Mouse (Mus musculus) gonadal fat pad, adult 2 months (tissue): Measurements from ENCODE around the gene Olfr791. TPM values are rescaled to one million over a fixed set of nuclear protein-coding genes. Genes with fewer than 3 reads are reported as not detected.

ENCODE experiments used
- DNase-seq: peaks from one replicate; pipeline ENCODE4 v3.0.0-alpha.2; 2012; ENCODE audit warnings: low read depth
- polyA plus RNA-seq: library from polyadenylated mRNA; depleted of rRNA; stranded (reverse); fragments of >200 nt; gene quantifications from 2 replicates; pipeline ENCODE4 v1.2.3, GENCODE M21; 2012; rRNA removed

Gene Olfr791
- not detected in 2 replicates for polyA plus RNA-seq

- no peak for DNase-seq
Measured at GRCm38 (mm10) chr10:129521492-129521891, at the start of gene Olfr791. TSS of gene Olfr791 (plus strand) at chr10:129521792.

GRCm38 (mm10) chr10:129473256-129473655 lies 48.3 kb upstream of the Olfr791 start:
- DNase-seq = no peak

DNA sequence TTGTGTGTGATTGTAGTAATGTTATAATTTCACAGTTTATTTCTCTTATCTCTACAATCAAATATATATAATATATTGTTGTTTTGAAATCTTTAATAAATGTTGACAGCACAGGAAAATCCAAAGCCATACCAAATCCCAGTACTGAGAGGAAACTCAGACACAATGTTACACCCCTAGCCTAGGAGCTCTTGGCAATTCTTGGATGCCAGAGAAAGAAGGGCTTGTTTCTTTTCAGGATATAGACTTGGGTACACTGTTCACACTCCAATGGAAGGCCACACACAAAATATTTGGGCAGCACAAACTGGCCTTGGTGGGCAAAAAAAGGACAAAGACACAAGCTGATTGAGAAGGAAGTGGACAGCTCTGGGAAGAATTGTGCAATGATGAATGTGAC lies 47.9 kb upstream of the Olfr791 start:
- no peak for DNase-seq

- DNase-seq = no peak
Measured at GRCm38 (mm10) chr10:129484452-129484851, 37.1 kb upstream of the Olfr791 start, which contains the start of gene Olfr789. TSS of gene Olfr789 (plus strand) at chr10:129484752.

DNA sequence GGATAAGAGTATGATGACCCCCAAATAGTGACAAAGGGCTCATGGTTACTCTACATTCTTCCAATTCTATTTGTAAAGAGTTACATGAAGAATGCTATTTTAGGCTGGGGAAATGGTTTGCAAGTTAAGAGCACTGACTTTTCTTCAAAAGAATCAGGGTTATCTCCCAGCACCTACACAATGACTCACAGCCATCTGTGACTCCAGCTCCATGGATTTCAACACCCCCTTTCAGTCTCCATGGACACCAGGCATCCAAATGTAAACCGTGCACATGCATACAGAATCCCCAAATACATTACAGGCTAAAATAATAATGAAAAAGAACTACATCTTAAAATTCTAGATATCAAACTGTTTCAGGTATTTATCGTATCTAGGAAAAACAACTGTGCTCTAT lies 31.5 kb upstream of the Olfr791 start:
- DNase-seq = no peak

DNA sequence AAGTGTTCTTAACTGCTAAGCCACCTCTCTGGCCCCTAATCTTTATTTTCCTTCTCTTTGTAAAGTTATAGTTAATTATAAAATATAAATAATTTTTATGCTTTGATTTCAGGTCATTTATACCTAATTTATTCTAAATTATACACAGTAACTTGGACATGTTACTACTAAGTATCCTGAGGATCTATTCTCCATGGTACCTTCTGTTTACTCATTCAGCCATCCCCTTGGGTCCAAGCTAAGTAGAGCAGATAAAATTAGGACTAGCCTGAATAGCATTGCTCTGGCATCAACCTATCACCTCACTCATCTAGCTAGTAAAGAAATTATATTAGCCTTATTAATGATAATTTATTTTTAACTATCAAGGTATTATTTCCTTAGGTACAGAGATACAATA lies 23.4 kb upstream of the Olfr791 start, which contains the start of gene Olfr790:
Gene Olfr790 (plus strand): TSS at position 301 of the 400 bp plus-strand sequence.
- DNase-seq = no peak

DNA sequence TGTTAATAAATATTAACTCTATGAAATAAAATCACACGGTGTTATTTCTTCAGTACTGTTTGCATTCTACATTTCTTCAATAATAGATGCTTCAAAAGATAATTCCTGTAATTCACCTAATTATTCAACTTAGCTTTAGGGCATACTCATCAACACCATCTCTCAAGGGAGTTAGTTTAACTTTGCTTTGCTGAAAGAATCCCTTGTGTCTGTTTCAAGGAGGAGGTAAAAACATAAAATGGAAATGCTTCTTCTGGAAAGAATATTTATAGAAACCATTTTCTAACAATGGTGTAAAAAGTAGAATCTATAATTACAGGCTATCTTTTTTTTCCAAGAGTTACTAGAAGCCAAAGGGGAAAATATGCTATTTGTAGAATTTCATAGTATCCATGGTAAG lies 17.3 kb downstream of the Olfr791 start, which contains the start of gene Olfr792:
Gene Olfr792 (plus strand): TSS at position 301 of the 400 bp plus-strand sequence.
- DNase-seq = no peak

DNA sequence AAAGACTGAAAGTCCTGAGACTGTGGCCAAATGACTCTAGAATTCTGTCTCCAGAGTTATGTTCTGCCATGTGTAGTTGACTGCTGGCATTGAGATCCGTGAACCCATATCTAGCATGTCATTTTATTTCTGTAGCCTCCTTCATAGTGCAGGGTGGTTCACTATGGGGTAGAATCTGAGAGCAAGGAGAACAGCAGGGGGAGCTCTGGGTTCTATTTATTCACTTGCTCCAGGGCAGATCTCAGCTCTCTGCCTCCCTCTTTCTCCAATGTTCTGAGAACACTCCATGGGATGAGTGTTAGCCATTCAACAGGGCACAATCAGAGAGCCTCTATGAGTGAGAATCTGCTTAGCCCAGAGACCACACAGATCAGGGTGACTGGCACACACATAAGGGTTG lies 27.8 kb downstream of the Olfr791 start:
- DNase-seq = no peak

GRCm38 (mm10) chr10:129567355-129567754 lies 45.8 kb downstream of the Olfr791 start, which contains the start of gene Olfr794:
TSS of gene Olfr794 (plus strand) at chr10:129567655.
- no peak for DNase-seq

- DNase-seq = no peak
Measured at GRCm38 (mm10) chr10:129577066-129577465, 55.5 kb downstream of the Olfr791 start.

Other genes with a start within 250 kb of the Olfr791 start
- gene Olfr780, start 203.7 kb upstream of the Olfr791 start, polyA plus RNA-seq = not detected in 2 replicates
- not detected in 2 replicates for gene Olfr781, start 192.9 kb upstream of the Olfr791 start, polyA plus RNA-seq
- not detected in 2 replicates for gene Olfr782, start 172.9 kb upstream of the Olfr791 start, polyA plus RNA-seq
- 0.03 and 0.05 TPM in 2 replicates for gene Olfr784, start 137.7 kb upstream of the Olfr791 start, polyA plus RNA-seq
- not detected in 2 replicates for gene Olfr785, start 116.4 kb upstream of the Olfr791 start, polyA plus RNA-seq
- not detected in 2 replicates for gene Olfr786, start 94.5 kb upstream of the Olfr791 start, polyA plus RNA-seq
- not detected in 2 replicates for gene Olfr787, start 59.9 kb upstream of the Olfr791 start, polyA plus RNA-seq
- gene Olfr788, start 50.8 kb upstream of the Olfr791 start, polyA plus RNA-seq = not detected in 2 replicates
- not detected in 2 replicates for gene Olfr789, start 37.0 kb upstream of the Olfr791 start, polyA plus RNA-seq
- not detected in 2 replicates for gene Olfr790, start 23.3 kb upstream of the Olfr791 start, polyA plus RNA-seq
- gene Olfr792, start 17.4 kb downstream of the Olfr791 start, polyA plus RNA-seq = not detected in 2 replicates
- gene Olfr794, start 45.9 kb downstream of the Olfr791 start, polyA plus RNA-seq = not detected in 2 replicates
- not detected in 2 replicates for gene Olfr796, start 90.8 kb downstream of the Olfr791 start, polyA plus RNA-seq
- not detected in 2 replicates for gene Olfr798, start 106.1 kb downstream of the Olfr791 start, polyA plus RNA-seq
- gene Olfr799, start 115.7 kb downstream of the Olfr791 start, polyA plus RNA-seq = not detected in 2 replicates
- not detected in 2 replicates for gene Olfr800, start 135.9 kb downstream of the Olfr791 start, polyA plus RNA-seq
- gene Olfr801, start 152.1 kb downstream of the Olfr791 start, polyA plus RNA-seq = not detected in 2 replicates
- not detected in 2 replicates for gene Olfr802, start 166.4 kb downstream of the Olfr791 start, polyA plus RNA-seq
- not detected in 2 replicates for gene Olfr803, start 172.5 kb downstream of the Olfr791 start, polyA plus RNA-seq
- not detected in 2 replicates for gene Olfr804, start 181.4 kb downstream of the Olfr791 start, polyA plus RNA-seq
- gene Olfr805, start 207.6 kb downstream of the Olfr791 start, polyA plus RNA-seq = not detected in 2 replicates
- gene Olfr806, start 220.1 kb downstream of the Olfr791 start, polyA plus RNA-seq = not detected in 2 replicates
- gene Olfr807, start 236.0 kb downstream of the Olfr791 start, polyA plus RNA-seq = not detected in 2 replicates
- gene Olfr808, start 243.7 kb downstream of the Olfr791 start, polyA plus RNA-seq = not detected in 2 replicates